Mouse (Mus musculus): ENCODE measurements around the gene Iglon5. TPM values are rescaled to one million over a fixed set of nuclear protein-coding genes. Genes with fewer than 3 reads are reported as not detected.
A peak's percentile ranks its signal among the peaks of the same experiment; 100 is the strongest.

Iglon5 gene
- polyA plus RNA-seq, 1 experiment, result 60.7 TPM

DNA sequence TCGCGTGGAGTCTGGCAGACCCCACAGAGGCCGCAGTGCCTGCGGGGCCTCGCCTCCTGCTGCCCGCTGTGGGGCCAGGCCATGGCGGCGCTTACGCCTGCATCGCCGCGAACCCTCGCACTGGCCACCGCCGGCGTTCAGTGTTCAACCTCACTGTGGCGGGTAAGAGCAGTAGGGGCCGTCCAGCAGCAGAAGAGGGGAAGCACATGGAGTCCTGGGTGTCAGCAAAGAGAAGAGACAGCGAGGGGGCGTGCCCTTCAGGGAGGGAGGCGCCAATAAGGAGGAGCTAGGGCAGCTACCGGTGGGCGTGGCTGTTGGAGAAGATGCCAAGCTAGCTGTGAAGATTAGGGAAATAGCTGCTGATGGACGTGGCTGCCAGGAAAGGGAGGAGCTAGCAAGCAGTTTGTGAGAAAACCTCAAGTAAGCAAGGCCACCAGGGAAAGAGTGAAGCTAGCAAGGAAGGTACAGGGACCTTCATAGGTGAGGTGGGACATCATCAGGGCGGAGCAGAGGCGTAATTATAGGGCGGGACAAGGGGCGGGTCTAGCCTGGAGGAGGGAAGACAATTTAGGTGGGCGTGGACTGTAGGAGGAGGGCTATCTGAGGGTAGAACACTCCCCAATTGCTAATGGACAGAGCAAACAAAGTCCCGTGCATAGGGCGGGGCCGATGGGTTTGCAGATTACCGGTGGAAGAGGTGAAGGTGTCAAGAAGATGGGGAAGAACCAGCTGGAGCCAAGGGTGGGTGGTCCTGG lies 24.4 kb downstream of the Iglon5 start:
- DNase-seq (ENCODE audit: extremely low spot score in 1 of 2, low spot score in 1 of 2), result peak; percentile 56 to 74

DNA sequence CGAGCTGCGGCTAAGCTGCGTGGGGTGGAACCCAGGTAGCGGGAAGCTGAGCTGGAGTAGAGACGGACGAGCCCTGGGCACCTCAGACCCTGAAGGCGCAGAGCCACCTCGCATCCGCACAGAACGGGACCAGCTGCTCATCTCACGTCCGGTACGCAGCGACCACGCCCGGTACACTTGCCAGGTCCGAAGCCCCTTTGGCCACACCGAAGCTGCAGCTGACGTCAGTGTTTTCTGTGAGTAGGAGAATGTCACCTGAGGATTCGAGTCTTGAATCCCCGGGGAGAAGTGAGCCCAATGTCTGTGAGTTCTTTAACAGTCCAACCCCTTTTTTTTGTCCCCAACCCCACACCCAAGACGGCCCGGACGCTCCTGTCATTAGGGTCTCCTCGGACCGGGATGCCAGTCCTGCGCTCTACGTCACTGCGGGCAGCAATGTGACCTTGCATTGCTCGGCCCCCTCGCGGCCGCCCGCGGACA lies 25.0 kb downstream of the Iglon5 start:
- no peak for DNase-seq (ENCODE audit: extremely low spot score in 1 of 2, low spot score in 1 of 2)

DNA sequence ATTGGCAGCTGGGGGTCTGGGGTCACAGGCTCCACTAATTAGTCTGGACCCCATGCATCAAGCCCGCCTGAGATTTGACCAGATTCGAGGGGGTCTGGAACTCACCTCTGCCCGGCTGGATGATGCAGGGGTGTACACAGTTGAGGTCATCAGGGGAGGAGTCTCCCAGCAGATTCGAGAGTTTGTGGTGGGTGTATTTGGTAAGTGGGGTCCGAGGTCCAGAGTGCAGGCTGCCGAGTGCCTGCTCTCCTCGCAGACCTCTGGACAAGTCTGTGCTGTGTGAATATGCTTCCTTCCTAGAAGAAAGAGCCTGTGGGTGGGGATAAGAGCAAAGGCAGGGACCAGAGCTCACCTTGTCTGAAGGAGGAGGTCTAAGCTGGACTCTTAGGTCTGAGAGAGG lies 25.9 kb downstream of the Iglon5 start:
- DNase-seq (ENCODE audit: extremely low spot score in 1 of 2, low spot score in 1 of 2), result no peak

DNA sequence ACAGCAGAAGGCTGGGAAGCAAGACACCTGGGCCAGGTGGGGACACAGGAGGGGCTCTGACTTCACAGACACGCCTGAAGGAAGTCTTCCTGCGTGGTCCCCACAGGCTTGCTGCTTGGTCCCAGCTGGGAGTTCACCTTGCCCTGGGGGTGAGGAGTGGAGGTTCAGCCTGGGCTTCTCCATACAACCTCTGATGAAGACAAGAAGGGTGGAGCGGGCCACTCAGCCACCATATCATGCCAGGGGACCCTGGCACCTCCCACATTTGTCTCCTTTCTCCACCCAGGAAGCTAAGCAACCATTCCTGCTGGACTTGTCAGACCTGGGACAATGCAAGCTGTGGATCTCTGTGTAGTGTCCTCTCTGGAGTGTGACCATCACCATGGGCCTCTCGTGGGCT lies 27.0 kb downstream of the Iglon5 start, which contains the start of gene Vsig10l:
Gene Vsig10l, plus strand, starts transcription at position 301 of the 400 bp plus-strand sequence.
- no peak for DNase-seq (ENCODE audit: extremely low spot score in 1 of 2, low spot score in 1 of 2)

DNA sequence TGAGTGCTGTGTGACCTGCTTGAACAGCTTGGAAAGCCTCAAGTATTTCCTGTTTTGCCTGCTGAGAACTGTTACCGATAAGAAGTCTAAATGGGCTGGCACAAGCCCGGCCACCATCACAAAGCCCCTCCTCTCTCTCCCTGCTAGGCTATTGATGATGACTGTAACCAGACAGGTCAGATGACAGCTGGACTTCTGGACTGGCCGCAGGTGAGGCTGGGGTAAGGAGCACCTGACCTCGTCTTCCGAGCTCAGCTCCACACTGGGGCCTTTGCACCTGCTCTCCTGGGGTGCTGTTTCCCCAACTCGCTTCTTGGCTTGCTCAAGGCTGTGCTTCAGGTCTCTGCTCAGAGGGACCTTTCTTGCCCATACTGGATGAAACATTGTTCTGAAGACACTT lies 35.5 kb downstream of the Iglon5 start:
- DNase-seq (ENCODE audit: extremely low spot score in 1 of 2, low spot score in 1 of 2), result no peak

DNA sequence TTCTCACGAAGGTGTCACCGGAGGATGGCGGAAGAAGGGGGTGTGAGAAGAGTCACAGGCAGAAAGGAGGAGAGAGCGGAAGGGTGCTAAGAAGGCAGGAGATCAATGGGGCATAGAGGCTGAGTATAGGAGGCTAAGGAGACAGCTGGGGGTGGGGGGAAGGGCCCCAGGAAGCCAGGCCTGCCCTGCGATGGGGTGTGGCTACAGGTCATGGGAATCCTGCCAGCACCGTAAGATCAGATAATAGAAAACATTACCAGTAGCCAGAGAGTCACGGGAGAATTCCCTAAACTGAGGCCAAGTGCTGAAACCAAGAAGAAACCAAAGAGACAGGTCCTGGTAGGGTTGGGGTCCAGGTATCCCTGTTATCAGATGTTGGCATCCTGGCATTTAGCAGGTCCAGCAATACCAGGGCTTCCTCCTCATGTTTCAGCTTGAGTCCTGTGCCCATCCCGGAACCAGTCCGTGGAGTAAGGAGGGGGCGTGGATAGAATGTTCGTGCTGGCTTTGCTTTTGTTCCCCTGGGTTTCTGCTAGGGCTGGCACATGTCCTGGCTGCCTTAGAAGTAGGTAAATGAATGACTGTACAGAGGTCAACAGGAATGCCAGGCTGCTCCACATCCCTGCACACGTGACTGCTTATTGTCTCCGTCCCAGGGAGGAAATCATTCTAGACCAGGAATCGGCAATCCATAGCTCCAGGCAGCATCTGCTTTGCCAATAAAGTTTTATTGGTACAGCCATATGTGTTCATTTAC lies 36.1 kb downstream of the Iglon5 start:
- no peak for DNase-seq (ENCODE audit: extremely low spot score in 1 of 2, low spot score in 1 of 2)

DNA sequence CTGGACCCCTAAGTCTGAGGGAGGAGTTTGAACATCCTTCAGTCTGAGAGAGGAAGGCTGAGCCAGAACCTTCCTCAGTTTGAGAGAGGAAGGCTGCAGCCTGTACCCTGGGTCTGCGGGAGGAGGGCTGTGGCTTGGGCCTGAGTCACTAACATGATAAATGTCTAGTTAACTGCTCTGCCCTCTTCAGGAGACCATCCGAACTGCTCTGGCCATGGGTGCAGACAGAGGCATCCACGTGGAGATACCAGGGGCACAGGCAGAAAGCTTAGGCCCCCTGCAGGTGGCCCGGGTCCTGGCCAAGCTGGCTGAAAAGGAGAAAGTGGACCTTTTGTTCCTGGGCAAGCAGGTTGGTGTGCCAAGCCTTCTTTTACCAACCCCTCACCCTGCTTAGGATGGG lies 37.3 kb downstream of the Iglon5 start:
- DNase-seq (ENCODE audit: extremely low spot score in 1 of 2, low spot score in 1 of 2), result no peak

DNA sequence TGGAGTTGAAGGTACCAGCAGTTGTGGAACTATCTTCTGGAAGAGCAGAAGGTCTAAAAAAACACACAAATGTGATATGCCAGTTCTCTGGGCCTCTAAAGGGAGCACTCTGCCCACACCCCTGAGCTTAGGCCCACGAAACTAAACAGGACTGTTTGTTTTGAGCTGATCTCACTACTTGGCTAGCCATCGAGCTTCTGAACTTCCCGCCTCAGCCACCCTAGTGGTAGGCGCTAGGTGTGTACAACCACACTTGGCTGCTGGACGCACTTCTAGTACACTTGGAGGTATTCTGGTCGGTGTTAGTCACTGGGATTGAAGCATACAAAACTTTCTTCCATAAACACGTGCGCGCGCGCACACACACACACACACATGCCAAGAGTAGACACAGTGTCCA lies 38.1 kb downstream of the Iglon5 start:
- no peak for DNase-seq (ENCODE audit: extremely low spot score in 1 of 2, low spot score in 1 of 2)

DNA sequence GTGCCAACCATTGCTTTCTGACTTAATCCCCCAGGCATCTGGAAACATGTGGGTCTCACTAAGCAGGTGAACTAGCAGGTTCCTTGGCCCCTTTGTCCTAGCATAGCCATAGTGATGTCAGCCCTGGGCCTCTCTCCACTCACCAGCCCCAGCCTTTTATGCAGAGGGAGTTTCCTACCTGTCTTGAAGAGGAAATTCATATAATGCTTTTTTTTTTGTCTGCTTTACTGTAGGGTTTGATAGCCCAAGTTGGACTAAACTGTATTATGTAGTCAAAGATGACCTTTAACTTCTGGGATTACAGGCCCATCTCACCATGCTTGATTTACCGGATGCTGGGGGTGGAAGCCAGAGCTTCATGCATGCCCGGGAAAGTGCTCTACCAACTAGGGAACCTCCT lies 40.1 kb downstream of the Iglon5 start:
- DNase-seq (ENCODE audit: extremely low spot score in 1 of 2, low spot score in 1 of 2), result no peak

DNA sequence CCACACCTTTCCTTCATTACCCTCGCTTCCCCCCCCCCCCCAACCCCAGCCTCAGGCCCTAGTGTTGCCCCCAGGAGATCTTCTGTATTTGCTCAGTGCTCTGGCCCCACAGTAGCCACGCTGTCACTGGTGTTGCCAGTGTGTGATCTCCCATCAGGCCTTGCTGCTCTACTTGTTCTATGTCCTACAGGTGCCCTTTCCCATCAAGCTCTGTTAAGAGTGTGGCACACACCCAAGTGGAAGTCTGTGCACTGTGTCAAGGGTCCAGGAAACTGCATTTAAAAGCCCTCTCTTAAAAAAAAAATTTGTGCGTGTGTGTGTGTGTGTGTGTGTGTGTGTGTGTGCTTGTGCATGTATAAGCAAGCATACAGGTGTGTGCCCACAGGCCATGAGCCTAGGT lies 41.6 kb downstream of the Iglon5 start:
- no peak for DNase-seq (ENCODE audit: extremely low spot score in 1 of 2, low spot score in 1 of 2)

DNA sequence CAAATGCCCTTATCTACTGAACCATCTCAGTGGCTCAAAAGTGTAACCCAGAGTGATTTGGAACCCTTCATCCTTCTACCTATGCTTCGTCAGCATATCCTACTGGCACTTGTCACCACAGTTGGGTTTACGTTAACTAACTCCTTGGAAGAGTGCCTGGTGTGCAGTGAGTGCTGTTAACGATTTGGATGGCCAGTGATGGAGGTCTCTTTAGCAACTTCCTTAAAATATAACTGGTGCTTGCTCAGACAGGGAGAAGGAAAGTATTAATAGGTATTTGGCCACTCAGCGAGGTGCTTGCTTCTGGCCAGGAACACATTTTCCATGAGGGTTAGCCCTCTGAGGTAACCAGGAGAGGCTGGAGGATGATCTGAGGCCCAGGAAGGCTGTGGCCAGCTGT lies 42.1 kb downstream of the Iglon5 start:
- no peak for DNase-seq (ENCODE audit: extremely low spot score in 1 of 2, low spot score in 1 of 2)

DNA sequence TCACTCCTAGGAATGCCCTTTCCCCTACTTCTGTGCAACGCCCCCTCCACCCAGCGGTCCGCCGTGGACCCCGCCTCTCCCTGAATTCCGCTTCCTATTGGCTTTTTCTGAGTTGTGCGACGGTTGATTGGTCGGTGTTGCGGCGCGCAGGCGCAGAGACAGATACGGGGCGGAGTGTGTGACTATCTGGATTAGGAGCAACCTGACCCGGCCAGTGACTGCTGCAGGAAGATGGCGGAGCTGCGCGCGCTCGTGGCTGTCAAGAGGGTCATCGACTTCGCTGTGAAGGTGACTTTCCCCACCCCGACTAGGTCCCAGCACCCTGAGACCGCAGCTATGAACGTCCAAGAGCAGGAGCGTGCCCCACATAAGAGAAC lies 46.0 kb downstream of the Iglon5 start, which contains the start of the genes Etfb and Gm45233:
Gene Etfb, plus strand, starts transcription at position 167 of the 377 bp plus-strand sequence.
Gene Gm45233, plus strand, starts transcription at position 212 of the 377 bp plus-strand sequence.
- peak; percentile 92 to 96 for DNase-seq (ENCODE audit: extremely low spot score in 1 of 2, low spot score in 1 of 2)

DNA sequence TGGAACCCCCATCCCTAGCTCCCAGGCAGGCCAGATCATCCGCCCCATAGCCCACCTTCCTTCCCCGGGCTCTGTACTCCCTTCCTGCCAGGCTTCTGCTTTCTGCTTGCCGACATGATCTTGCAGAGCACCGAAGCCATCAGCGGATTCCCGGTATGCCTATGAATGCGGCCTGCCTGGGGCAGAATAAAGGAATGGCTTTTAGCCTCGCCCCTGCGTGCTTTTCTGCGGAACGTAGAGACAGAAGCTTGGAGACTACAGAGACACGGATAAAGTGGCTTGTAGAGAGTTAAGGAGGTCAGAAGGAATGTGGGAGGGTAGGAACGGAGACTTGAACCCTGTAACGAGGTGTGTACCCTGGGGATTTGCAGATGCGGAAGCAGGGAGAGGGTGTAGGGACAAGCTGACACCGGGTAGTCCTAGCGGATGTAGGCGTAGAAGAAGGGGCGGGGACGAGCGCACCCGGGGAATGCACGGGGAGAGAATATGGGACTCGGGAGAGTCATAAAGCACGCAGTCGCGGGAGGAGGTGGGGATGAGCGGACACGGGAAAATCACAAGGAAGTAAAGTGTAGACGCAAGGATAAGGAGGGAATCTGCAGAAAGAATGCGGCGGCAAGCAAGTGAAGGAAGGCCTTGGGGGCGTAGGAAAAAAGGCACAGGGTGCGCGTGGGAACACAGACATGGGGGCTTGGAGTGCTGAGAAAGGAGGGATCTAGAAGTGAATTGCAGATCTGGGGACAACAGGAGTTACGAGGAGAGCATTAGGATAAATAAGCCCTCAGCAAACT lies 46.6 kb downstream of the Iglon5 start:
- DNase-seq (ENCODE audit: extremely low spot score in 1 of 2, low spot score in 1 of 2), result peak; percentile 55 to 75

DNA sequence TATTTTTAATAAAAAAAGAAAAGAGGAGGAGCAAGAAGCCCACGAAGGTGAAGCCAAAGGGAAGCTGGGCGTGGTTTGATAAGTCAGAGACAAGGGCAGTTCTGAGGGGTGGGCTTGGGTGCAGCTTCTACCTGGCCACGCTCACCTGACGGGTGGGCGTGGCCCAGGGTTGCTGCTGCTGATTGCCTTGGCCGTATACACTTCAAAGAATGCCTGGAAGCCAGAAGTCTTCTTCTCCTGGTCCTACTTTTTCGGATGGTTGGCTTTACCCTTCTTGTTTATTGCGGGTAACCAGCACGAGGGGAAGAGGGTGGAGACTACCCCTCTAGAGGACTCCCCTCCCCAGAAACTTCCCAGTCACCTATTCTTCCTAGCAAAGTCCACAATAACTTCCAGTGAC lies 47.2 kb downstream of the Iglon5 start:
- no peak for DNase-seq (ENCODE audit: extremely low spot score in 1 of 2, low spot score in 1 of 2)

DNA sequence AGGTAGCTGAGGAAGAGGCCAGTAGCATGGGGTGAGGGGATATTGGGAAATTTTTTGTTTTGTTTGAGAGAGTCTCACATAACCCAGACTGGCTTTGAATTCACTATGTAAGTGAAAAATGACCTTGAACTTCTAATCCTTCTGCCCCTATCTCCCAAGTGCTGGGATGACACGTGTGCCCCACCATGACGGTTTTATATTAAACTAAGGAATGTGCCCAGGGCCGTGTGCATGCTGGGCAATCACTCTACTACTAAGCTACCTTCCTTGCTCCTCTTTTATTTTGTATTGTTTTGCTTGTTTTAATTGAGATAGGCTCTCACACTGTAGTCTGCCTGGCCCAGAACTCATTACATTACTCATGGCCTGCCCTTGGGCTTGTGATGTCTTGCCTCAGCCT lies 48.8 kb downstream of the Iglon5 start:
- no peak for DNase-seq (ENCODE audit: extremely low spot score in 1 of 2, low spot score in 1 of 2)

DNA sequence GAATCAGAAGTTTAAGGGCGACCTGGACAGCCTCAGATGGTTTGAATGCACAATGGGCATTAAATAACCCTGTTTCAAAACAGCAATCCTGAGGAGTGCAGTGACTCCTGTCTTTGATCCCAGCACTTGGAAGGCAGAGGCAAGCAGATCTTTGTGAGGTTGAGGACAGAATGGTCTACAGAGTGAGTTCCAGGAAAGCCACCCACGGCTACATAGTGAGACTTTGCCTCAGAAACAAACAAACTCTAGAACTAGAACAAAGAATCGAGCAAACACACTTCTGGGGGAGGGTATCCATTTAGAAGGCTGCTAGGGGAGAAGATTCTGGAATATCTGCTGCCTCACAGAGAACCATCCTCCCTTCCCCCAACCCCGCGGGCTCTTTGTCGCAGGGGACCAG lies 49.4 kb downstream of the Iglon5 start, which contains the start of gene Cldnd2:
Gene Cldnd2, plus strand, starts transcription at position 301 of the 400 bp plus-strand sequence.
- DNase-seq (ENCODE audit: extremely low spot score in 1 of 2, low spot score in 1 of 2), result no peak

DNA sequence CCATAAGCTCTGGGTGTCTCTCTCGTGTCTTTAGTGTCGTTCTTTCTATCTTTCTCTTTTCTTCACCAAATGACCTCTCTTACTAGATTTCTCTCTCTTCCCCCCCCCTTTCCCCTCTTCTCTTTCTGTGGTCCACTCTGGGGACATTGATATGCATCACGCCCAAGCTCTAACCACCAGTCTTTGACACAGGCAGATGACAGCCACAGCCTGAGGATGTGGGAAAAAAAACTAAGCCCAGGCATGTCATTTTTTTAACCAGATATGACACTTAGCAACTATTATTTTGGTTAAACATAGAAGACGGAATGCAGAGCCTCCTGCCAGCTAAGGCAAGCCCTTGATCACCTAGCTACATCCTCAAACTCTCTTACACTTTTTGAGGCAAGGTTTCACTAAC lies 51.3 kb downstream of the Iglon5 start:
- no peak for DNase-seq (ENCODE audit: extremely low spot score in 1 of 2, low spot score in 1 of 2)

DNA sequence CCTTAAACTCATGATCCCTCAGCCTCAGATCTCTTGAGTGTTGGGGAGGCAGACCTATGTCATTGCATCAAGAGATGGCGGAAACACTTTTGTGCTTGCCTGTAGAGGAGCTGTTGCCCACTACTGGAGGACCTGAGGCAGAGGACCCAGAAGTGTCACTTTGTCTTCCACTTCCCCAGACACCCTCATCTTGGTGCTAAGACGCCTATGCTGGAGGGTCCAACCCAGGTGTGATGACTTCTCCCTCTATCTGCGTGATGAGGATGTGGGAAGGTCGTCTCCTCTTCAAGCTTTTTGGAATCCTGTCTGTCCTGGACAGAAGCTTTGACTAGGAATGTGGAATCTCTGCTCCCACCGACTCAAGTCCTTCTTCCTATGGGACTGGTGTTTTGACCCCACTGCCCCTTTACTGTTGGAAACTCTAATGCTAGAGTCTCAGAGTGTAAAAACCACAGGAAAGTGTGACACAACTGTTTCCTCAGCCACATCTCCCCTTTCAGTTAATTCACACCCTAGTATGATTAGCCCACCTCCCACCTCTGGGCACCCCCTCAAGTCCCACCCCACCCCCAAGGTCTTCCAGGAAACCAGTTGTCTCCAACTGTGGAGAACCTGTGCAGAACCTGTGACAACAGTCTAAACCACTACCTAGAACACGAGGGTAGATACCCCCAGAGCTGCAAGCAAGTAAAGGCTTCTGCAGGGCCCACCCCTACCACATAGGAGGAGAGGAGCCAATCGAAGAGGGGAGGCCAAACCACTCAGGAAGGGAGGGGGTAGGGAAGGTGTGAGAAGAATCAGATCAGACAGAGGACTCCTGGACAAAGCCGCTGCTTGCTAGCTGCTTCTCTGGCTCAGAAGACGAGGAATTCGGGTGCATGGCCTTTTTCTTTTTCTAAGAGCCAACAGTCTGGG lies 53.3 kb downstream of the Iglon5 start, which contains the start of gene Nkg7:
Gene Nkg7, plus strand, starts transcription at position 733 of the 915 bp plus-strand sequence.
- DNase-seq (ENCODE audit: extremely low spot score in 1 of 2, low spot score in 1 of 2), result no peak

DNA sequence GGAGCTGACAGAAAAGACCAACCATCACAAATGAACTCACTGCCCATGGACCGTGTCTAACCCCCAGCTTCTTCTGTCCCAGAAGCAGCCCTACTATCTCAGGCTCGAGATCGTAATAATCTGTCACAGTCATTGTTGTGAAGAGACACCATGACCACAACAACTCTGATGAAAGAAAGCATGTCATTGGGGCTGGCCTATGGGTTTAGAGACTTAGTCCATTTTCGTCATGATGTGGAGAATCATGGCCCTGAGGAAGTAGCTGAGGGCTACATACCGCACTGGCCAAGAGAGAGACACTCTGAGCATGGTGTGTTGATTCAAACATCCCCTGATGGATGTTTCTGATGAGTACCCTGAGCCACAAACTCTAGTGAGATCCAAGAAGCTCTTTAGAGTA lies 55.2 kb downstream of the Iglon5 start:
- DNase-seq (ENCODE audit: extremely low spot score in 1 of 2, low spot score in 1 of 2), result no peak

DNA sequence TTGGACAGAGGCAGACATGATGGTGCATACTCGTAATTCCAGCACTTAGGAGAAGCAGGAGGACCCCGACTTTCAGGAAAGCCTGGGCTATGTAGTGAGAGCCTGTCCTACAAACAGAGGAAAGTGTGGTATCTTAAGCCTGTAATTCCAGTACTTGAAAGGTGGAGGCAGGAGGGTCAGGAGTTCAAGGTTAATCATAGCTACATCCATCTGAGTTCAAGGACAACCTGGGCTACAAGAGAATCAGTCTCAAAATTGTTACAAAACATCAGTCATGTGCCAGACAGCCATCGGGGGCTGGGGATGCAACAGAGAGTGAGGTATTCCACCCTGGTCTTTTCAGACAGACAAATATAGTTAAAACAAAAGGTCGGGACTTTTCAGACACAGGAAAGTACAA lies 57.0 kb downstream of the Iglon5 start:
- no peak for DNase-seq (ENCODE audit: extremely low spot score in 1 of 2, low spot score in 1 of 2)

Data from frontal cortex, adult 2 months (tissue).